Mouse (Mus musculus) midbrain, embryonic 15.5 days (tissue): ENCODE data around the gene Lpar3. TPM values are rescaled to one million over a fixed set of nuclear protein-coding genes. Genes with fewer than 3 reads are reported as not detected.
"Not testable (repeated sequence)": the region's sequence is repeated elsewhere in the genome, so short reads cannot be mapped to it uniquely, and the experiment has no call there.

Source experiments
- ATAC-seq: fragments of 200-750 bp; cut with Nextera tagmentation; replicated peaks from 2 replicates; pipeline ENCODE4 v1.8.0; 2017; ENCODE audit warnings: moderate TSS enrichment
- H3K27ac ChIP-seq: fragments of 300-500 bp; sonication (generic); 2 replicates; pipeline ENCODE4 v1.5.1; 2015; ENCODE audit warnings: mild to moderate bottlenecking, inconsistent platforms
- H3K27me3 ChIP-seq: fragments of 300-500 bp; sonication (generic); replicated peaks from 2 replicates; pipeline ENCODE4 v1.6.1; 2015; ENCODE audit warnings: inconsistent platforms
- H3K36me3 ChIP-seq: fragments of 300-500 bp; sonication (generic); replicated peaks from 2 replicates; pipeline ENCODE4 v1.6.1; 2015; ENCODE audit warnings: inconsistent platforms
- H3K4me1 ChIP-seq: fragments of 300-500 bp; sonication (generic); 2 replicates; pipeline ENCODE4 v1.6.1; 2015; ENCODE audit warnings: inconsistent platforms
- H3K4me2 ChIP-seq: fragments of 300-500 bp; sonication (generic); 2 replicates; pipeline ENCODE4 v1.6.1; 2015; ENCODE audit warnings: inconsistent platforms, mild to moderate bottlenecking, moderate library complexity
- H3K4me3 ChIP-seq: fragments of 300-500 bp; sonication (generic); 2 replicates; pipeline ENCODE4 v1.5.1; 2015; ENCODE audit warnings: mild to moderate bottlenecking, inconsistent platforms
- H3K9ac ChIP-seq: fragments of 300-500 bp; sonication (generic); 2 replicates; pipeline ENCODE4 v1.6.1; 2015; ENCODE audit warnings: mild to moderate bottlenecking, inconsistent platforms
- H3K9me3 ChIP-seq: fragments of 300-500 bp; sonication (generic); 2 replicates; pipeline ENCODE4 v1.6.1; 2016; ENCODE audit warnings: inconsistent platforms
- WGBS: fragments of 180-500 bp; shearing (Covaris S2); methylation state at CpG from one replicate; pipeline ENCODE4 v1.1.7; 2015; ENCODE audit warnings: mixed read lengths; 5-methylcytosine and 5-hydroxymethylcytosine counted together
- polyA plus RNA-seq: library from polyadenylated mRNA; unstranded; fragments of >200 nt; fragmentation: Nextera tagmentation; extraction: Ambion mirVana; gene quantifications from 2 replicates; pipeline ENCODE4 v1.2.1, GENCODE M21; 2015

Gene Lpar3
- polyA plus RNA-seq, 1 experiment from 2014 or later = 0.61 TPM

DNA sequence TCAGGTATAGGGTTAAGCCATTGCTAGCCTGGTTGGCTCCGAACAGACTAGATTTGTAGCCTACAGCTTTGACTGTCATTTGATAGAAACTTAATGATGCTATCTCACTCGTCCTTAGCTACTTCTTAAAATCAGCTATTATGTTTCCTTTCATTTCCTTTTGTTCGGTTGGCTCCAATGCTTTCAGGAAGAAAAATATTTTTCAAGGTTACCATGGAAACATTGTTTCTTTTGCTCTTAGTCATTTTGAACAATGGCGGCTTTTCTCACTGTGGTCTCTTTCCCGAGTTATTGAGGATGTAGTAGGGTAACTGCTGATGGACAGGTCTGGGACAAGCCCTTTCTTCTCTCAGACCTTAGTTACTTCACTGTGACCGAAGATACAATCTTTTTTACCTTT, 24.5 kb upstream of the Lpar3 start:
- Histone ChIP-seq H3K4me2 (no peak overlapping the region), H3K4me3 (no peak overlapping the region), H3K9ac (no peak overlapping the region), H3K36me3 (no peaks in the 10 kb centered on the region), H3K27ac (no peak overlapping the region), H3K27me3 (no peaks in the 10 kb centered on the region), H3K9me3 (no peaks in the 10 kb centered on the region), H3K4me1 (peaks cover 16% of the 10 kb centered on the region; the same call in 1 of the 2 replicates)
- no peak; the same call in 1 of the 2 replicates for ATAC-seq
- 31% methylated on average over 6 of the region's 6 CpGs for WGBS

DNA sequence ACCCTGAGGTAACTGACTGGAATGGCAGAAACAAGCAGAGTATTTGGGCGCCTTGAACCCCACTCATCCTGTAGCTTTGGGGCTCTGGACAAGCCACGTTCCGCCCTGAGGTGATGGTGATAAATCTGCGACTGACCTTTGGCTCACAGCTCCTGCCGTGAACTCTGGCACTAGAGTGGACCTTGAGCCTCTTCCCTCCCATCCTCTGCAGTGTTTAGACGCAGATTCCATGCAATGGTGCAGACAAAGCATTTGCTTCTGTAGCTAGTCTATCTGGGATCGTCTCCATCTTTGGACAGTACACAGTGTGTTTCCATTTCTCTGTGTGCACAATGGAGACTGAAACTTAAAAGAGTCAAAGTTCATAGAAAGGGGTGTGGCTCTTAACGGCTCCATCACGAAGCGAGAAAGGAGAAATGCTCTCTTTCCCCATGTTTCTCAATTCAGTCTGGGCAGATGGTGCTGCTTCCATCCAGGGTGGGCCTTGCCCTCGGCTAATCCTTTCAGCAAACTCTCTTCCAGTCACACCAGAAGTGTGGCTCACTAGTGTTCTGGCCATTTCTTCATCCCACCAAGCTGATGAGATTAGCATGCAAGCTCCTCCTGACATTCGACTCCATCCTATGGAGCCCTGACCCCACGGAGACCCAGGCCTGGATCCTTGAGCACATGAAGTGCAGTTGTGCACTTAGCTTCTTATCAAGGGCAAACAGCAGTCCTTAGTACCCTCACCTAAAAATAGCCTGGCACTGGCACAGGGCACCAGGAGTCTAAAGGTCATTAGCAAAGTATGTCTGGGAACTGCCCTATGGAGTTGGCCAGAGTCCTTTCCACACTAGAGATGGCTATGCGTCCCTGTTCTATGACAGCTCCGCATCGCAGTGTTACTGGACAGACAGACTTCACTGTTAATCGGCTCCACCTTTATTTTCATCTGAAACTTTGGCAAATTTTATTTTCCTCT, 23.7 kb upstream of the Lpar3 start:
- Histone ChIP-seq H3K9me3 (no peaks in the 10 kb centered on the region), H3K4me1 (peaks cover 16% of the 10 kb centered on the region; the same call in 1 of the 2 replicates), H3K4me3 (no peak overlapping the region), H3K27me3 (no peaks in the 10 kb centered on the region), H3K27ac (no peak overlapping the region), H3K4me2 (no peak overlapping the region), H3K9ac (no peak overlapping the region), H3K36me3 (no peaks in the 10 kb centered on the region)
- ATAC-seq = 0 out of 2 replicates have a peak, but pooled peaks have one; percentile 13
- WGBS = 82% methylated on average over 17 of the region's 17 CpGs

- H3K36me3 ChIP-seq = no peaks in the 10 kb centered on the region
- no peak overlapping the region for H3K4me2 ChIP-seq
- no peak overlapping the region for H3K4me3 ChIP-seq
- H3K9ac ChIP-seq = no peak overlapping the region
- no peaks in the 10 kb centered on the region for H3K9me3 ChIP-seq
- ATAC-seq = no peak
- 86% methylated on average over 12 of the region's 12 CpGs for WGBS
- no peak overlapping the region for H3K27ac ChIP-seq
- peaks cover 16% of the 10 kb centered on the region; the same call in 1 of the 2 replicates for H3K4me1 ChIP-seq
- no peaks in the 10 kb centered on the region for H3K27me3 ChIP-seq
Observed at GRCm38 (mm10) chr3:146197785-146198184, 23.0 kb upstream of the Lpar3 start.

DNA sequence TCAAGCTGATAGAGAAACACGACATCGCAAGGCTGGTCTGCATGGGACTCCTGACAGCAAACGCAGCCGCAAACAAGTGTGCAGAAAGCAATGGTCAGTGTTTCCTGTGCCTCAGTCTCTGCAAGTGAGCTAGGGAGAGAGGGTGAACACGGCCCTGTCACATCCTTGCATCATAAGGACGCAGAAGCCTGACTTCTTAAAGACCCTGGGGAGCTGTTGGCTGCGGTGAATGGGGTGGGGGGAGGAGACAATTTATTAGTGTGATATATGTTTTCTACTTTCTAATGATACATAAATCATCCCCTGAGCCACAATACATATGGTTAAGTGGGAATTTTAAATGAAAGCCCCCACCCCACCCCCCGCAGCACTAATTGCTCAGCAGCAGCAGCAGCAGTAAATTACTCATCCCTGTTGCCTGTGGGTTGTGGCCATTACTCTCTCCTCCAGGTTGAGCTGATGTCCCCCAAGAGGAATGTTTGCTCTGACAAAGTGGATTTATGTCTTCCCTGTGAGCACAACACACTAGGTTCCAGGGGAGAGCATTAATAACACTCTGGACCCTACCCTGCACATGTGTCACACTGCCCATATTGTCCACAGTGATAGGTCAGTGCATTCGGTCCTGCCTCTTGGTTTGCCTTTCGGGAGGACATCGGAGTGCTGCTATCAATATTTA, 21.8 kb upstream of the Lpar3 start:
- H3K36me3 ChIP-seq = no peaks in the 10 kb centered on the region
- WGBS = 61% methylated on average over 11 of the region's 11 CpGs
- no peaks in the 10 kb centered on the region for H3K27me3 ChIP-seq
- no peak overlapping the region for H3K4me3 ChIP-seq
- H3K4me2 ChIP-seq = no peak overlapping the region
- H3K27ac ChIP-seq = no peak overlapping the region
- no peak for ATAC-seq
- peaks cover 16% of the 10 kb centered on the region; the same call in 1 of the 2 replicates for H3K4me1 ChIP-seq
- no peak overlapping the region for H3K9ac ChIP-seq
- no peaks in the 10 kb centered on the region for H3K9me3 ChIP-seq

DNA sequence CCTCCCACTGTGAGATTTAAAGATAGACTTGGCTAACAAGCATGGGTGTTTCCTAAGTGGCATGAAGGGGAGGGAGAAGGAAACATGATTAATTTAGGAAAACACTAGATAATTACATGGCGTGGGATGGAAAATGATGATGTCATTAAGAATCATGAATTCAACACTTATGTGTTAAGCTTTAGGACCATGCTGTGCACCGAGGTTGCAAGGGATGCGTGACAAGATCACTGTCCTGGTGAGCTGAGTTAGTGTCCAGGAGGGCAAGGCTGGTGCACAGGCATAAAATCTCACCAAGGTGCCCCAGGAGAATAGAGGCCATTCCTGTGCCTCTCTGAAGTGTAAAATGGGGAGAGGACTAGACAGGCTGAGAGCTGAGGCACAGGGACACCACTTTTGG, 21.3 kb upstream of the Lpar3 start:
- WGBS = 71% methylated on average over 3 of the region's 3 CpGs
- Histone ChIP-seq H3K4me2 (no peak overlapping the region), H3K9ac (no peak overlapping the region), H3K36me3 (no peaks in the 10 kb centered on the region), H3K27ac (no peak overlapping the region), H3K4me3 (no peak overlapping the region), H3K4me1 (peaks cover 16% of the 10 kb centered on the region; the same call in 1 of the 2 replicates), H3K27me3 (no peaks in the 10 kb centered on the region), H3K9me3 (no peaks in the 10 kb centered on the region)
- ATAC-seq = no peak

GRCm38 (mm10) chr3:146204375-146204774, 16.4 kb upstream of the Lpar3 start:
- no peaks in the 10 kb centered on the region for H3K36me3 ChIP-seq
- no peak for ATAC-seq
- H3K9ac ChIP-seq = no peak overlapping the region
- H3K4me1 ChIP-seq = peaks cover 3% of the 10 kb centered on the region; the same call in 1 of the 2 replicates
- no peak overlapping the region for H3K4me2 ChIP-seq
- no peak overlapping the region for H3K4me3 ChIP-seq
- H3K27me3 ChIP-seq = no peaks in the 10 kb centered on the region
- WGBS = 78% methylated on average over 2 of the region's 2 CpGs
- no peaks in the 10 kb centered on the region for H3K9me3 ChIP-seq
- no peak overlapping the region for H3K27ac ChIP-seq

- Histone ChIP-seq H3K4me3 (no peak overlapping the region), H3K36me3 (no peaks in the 10 kb centered on the region), H3K9me3 (no peaks in the 10 kb centered on the region), H3K9ac (no peak overlapping the region), H3K4me2 (no peak overlapping the region), H3K27me3 (no peaks in the 10 kb centered on the region), H3K27ac (no peak overlapping the region), H3K4me1 (no peaks in the 10 kb centered on the region)
- 81% methylated on average over 11 of the region's 11 CpGs for WGBS
- ATAC-seq = no peak
Observed at GRCm38 (mm10) chr3:146205305-146205704, 15.5 kb upstream of the Lpar3 start.

GRCm38 (mm10) chr3:146206635-146207034, 14.1 kb upstream of the Lpar3 start:
- Histone ChIP-seq H3K36me3 (no peaks in the 10 kb centered on the region), H3K9ac (no peak overlapping the region), H3K27ac (no peak overlapping the region), H3K4me2 (no peak overlapping the region), H3K27me3 (no peaks in the 10 kb centered on the region), H3K4me1 (no peaks in the 10 kb centered on the region), H3K4me3 (no peak overlapping the region), H3K9me3 (no peaks in the 10 kb centered on the region)
- WGBS = 78% methylated on average over 2 of the region's 2 CpGs
- ATAC-seq = no peak

- no peak for ATAC-seq
- Histone ChIP-seq H3K9ac (no peak overlapping the region), H3K4me1 (no peaks in the 10 kb centered on the region), H3K27me3 (no peaks in the 10 kb centered on the region), H3K4me2 (no peak overlapping the region), H3K4me3 (no peak overlapping the region), H3K36me3 (no peaks in the 10 kb centered on the region), H3K27ac (no peak overlapping the region), H3K9me3 (no peaks in the 10 kb centered on the region)
- WGBS = 85% methylated on average over 2 of the region's 2 CpGs
Observed at GRCm38 (mm10) chr3:146207440-146207839, 13.3 kb upstream of the Lpar3 start.

- H3K4me2 ChIP-seq, ATAC-seq, H3K36me3 ChIP-seq, H3K27ac ChIP-seq, H3K4me3 ChIP-seq, H3K27me3 ChIP-seq, H3K9me3 ChIP-seq, H3K4me1 ChIP-seq, H3K9ac ChIP-seq: not testable (repeated sequence)
- 95% methylated on average over 8 of the region's 8 CpGs for WGBS
Observed at GRCm38 (mm10) chr3:146209759-146210158, 11.0 kb upstream of the Lpar3 start.

DNA sequence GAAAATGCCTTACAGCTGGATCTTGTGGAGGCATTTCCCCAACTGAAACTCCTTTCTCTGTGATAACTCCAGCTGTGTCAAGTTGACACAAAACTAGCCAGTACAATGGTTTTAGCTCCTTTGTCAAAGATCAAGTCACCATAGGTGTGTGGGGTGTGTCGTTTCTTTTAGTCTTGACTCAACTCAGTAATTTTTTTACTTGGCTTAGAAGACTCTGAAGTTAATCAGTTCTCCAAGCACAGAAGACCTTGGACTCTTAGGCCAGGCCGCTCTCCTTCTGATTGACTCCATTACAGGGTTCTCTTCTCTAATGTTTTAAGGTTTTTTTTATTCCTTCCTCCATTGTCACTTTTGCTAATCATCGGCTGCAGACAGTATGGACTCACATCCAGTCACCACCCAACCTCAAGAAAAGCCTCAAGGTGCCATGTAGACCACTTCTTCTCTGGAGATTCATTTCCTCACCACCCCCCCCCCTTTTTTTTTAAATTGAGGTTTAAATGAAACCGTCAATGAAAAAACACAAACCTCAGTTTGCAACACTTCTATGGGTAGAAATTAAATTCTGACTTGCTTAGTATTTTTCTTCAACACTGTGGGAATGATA, 9.5 kb upstream of the Lpar3 start:
- ATAC-seq = no peak
- Histone ChIP-seq H3K9ac (no peak overlapping the region), H3K27me3 (no peaks in the 10 kb centered on the region), H3K9me3 (no peaks in the 10 kb centered on the region), H3K4me2 (no peak overlapping the region), H3K27ac (no peak overlapping the region), H3K4me1 (no peaks in the 10 kb centered on the region), H3K36me3 (no peaks in the 10 kb centered on the region), H3K4me3 (no peak overlapping the region)
- 89% methylated on average over 4 of the region's 4 CpGs for WGBS

DNA sequence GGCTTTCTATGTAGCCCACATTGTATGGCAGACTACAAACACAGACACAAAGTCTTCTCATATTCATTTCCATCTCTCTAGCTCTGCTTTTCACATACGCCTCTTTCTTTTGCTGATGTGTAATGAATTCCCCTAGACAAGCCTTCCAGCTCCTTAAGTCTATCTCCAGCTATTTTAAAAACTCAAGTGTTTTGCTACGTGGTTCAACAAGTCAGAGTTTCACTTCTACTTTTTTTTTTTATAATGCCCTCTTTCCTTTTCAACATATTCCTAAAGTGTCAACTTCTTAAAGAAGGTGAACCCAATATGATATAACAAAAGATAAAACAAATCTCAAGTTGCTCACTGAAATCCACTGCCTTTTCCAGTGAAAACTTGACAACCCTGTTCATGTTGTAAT, 8.8 kb upstream of the Lpar3 start:
- 86% methylated on average over 2 of the region's 2 CpGs for WGBS
- Histone ChIP-seq H3K27me3 (no peaks in the 10 kb centered on the region), H3K4me2 (no peak overlapping the region), H3K9me3 (no peaks in the 10 kb centered on the region), H3K4me3 (no peak overlapping the region), H3K27ac (no peak overlapping the region), H3K4me1 (no peaks in the 10 kb centered on the region), H3K9ac (no peak overlapping the region), H3K36me3 (no peaks in the 10 kb centered on the region)
- ATAC-seq = no peak
